Mouse (Mus musculus) G1E (cell line): ENCODE data around the gene Actg1.

Source experiments
- CTCF ChIP-seq: IDR thresholded peaks from 2 replicates; pipeline ENCODE4 v1.5.1; 2012; ENCODE audit warnings: low read depth, low read length, inconsistent platforms, mixed read lengths
- POLR2AphosphoS5 ChIP-seq: IDR thresholded peaks from 2 replicates; pipeline ENCODE4 v1.6.1; 2012; ENCODE audit warnings: low read depth, low read length, inconsistent platforms; ENCODE audit not compliant: insufficient replicate concordance

DNA sequence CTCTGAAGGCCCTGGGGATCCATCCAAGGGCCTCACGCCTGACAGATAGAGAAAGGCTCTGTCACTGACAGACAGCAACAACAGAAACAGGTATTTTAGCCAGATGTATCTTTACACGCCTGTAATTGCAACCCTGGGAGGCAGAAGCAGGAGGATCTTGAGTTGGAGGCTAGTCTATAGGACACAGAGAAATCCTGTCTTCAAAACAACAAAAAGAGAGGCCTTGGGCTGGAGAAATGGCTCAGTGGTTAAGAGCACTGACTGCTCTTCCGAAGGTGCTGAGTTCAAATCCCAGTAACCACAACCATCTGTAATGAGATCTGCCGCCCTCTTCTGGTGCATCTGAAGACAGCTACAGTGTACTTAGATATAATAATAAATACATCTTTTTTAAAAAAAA is 8.6 kb upstream of the Actg1 start:
- TF ChIP-seq POLR2AphosphoS5 = no peak
- TF ChIP-seq CTCF = no peak
